Comparison of ENCODE assay signal across 9 mouse cellular contexts in genomic region chr13:83603373-83604265, GRCm38 (mm10).
DNase-seq lines count a peak whose midpoint lies in the region; TF ChIP-seq lines count a peak whose summit lies in the region.
"Had no signal": no experiment of that assay in that cellular context is flagged by ENCODE, and none has a peak within 500 bp of the region (broad histone marks: within the 10 kb centered on the region; RNA-seq: fewer than 3 reads in every experiment).

No protein-coding gene starts in this region.

- no peak for TF ChIP-seq EP300 in MEL (IDR thresholded peaks at IDR 0.05; ENCODE audit: low read depth in 1 of 2, low read length in 2 of 2)

- TF ChIP-seq RAD21 in MEL (IDR thresholded peaks at IDR 0.05; ENCODE audit: low read depth, low read length): no peak

- no peaks in the 10 kb centered on the region for H3K27me3 ChIP-seq in MEL (ENCODE audit: control insufficient read depth in 1 of 2, insufficient read depth in 2 of 2, low read length in 2 of 2)
- no peaks in the 10 kb centered on the region for H3K27me3 ChIP-seq in embryonic facial prominence, embryonic 10.5 days (replicated peaks; ENCODE audit: low read depth, poor library complexity, severe bottlenecking)

- DNase-seq in gastrocnemius, adult 2 months: peak; percentile 31
- no peak for DNase-seq in gastrocnemius, adult 8-10 months (ENCODE audit: low spot score in 2 of 2)
- no peak for DNase-seq in MEL (ENCODE audit: low read depth, low spot score)
- peak; percentile 18 for DNase-seq in embryonic facial prominence, embryonic 10.5 days (ENCODE audit: low spot score)
- DNase-seq in heart, postnatal 4 days: peak; percentile 58
- DNase-seq in lung, postnatal 36 days: peak; percentile 67
- no peak for DNase-seq in layer of hippocampus, postnatal 14 days (ENCODE audit: low spot score in 2 of 2)
- DNase-seq in urinary bladder, postnatal 14 days (ENCODE audit: low spot score): no peak

- H3K27ac ChIP-seq in gastrocnemius, adult 2 months: peak overlapping the region; percentile 83
- H3K27ac ChIP-seq in MEL (ENCODE audit: control insufficient read depth, low read depth, low read length): no peak overlapping the region
- H3K27ac ChIP-seq in embryonic facial prominence, embryonic 10.5 days (replicated peaks): peak overlapping the region; percentile 67; the same call in 1 of the 2 replicates

- no peaks in the 10 kb centered on the region for H3K4me1 ChIP-seq in MEL (ENCODE audit: control insufficient read depth in 1 of 2, insufficient read depth in 2 of 2, low read length in 2 of 2)
- peaks cover 20% of the 10 kb centered on the region for H3K4me1 ChIP-seq in embryonic facial prominence, embryonic 10.5 days

- no peaks in the 10 kb centered on the region for H3K9me3 ChIP-seq in MEL (replicated peaks; ENCODE audit: insufficient read depth, low read length)
- no peaks in the 10 kb centered on the region for H3K9me3 ChIP-seq in embryonic facial prominence, embryonic 10.5 days
- H3K9me3 ChIP-seq: G1E had no signal

- TF ChIP-seq CTCF in gastrocnemius, adult 2 months (IDR thresholded peaks at IDR 0.05): no peak
- no peak for TF ChIP-seq CTCF in MEL (IDR thresholded peaks at IDR 0.05 in 2 of 3, conservative IDR thresholded peaks at IDR 0.05 in 1 of 3; ENCODE audit: control insufficient read depth in 1 of 3, insufficient read depth in 1 of 3, low read depth in 2 of 3, low read length in 3 of 3, poor library complexity in 1 of 3, severe bottlenecking in 1 of 3)

- H3K4me3 ChIP-seq in gastrocnemius, adult 2 months: peak overlapping the region; percentile 3; the same call in 1 of the 2 replicates
- no peak overlapping the region for H3K4me3 ChIP-seq in MEL (ENCODE audit: control insufficient read depth in 1 of 2, insufficient read depth in 1 of 2, low read depth in 2 of 2, low read length in 2 of 2)
- no peak overlapping the region for H3K4me3 ChIP-seq in embryonic facial prominence, embryonic 10.5 days

- H3K36me3 ChIP-seq in MEL (ENCODE audit: control insufficient read depth in 1 of 2, insufficient read depth in 2 of 2, low read length in 2 of 2): peaks cover 0 to 5% of the 10 kb centered on the region in 2 experiments; a peak in 2 of 4 replicates
- H3K36me3 ChIP-seq in embryonic facial prominence, embryonic 10.5 days (replicated peaks): no peaks in the 10 kb centered on the region
- H3K36me3 ChIP-seq: G1E had no signal

- H3K79me2 ChIP-seq in MEL (ENCODE audit: control insufficient read depth, insufficient read depth, low read length, poor library complexity): no peaks in the 10 kb centered on the region

- H3K9ac ChIP-seq in MEL (ENCODE audit: control insufficient read depth, low read depth, low read length, poor library complexity, severe bottlenecking): no peak overlapping the region

- 27% methylated on average over 7 of the region's 7 CpGs for WGBS in embryonic facial prominence, embryonic 10.5 days

- no peak for TF ChIP-seq POLR2A in MEL (IDR thresholded peaks at IDR 0.05; ENCODE audit: control insufficient read depth in 1 of 2, insufficient read depth in 1 of 2, low read depth in 1 of 2, low read length in 2 of 2, poor library complexity in 1 of 2)

- intact Hi-C loops in gastrocnemius, adult 2 months (cut with DNase I): loop anchor here (5.0 kb wide), 1 partner anchor 86 kb away; no protein-coding TSS in a partner anchor

TF ChIP-seq in MEL, 35 proteins besides CTCF, POLR2A, EP300 and RAD21:
- TF ChIP-seq GABPA (IDR thresholded peaks at IDR 0.05; ENCODE audit: low read depth, low read length): no peak
- TF ChIP-seq MEF2A (IDR thresholded peaks at IDR 0.05; ENCODE audit: extremely low read depth, insufficient replicate concordance, low read depth, low read length, poor library complexity, severe bottlenecking): peak; percentile 59; the same call in 1 of the 2 replicates

Comparison
In these comparisons a context has a peak if more than half of its experiments do, and no peak if none do; other contexts are left out.
1. DNase-seq: peak in gastrocnemius, adult 2 months (single experiment), embryonic facial prominence, embryonic 10.5 days (single experiment), heart, postnatal 4 days (single experiment) and lung, postnatal 36 days (single experiment); none in gastrocnemius, adult 8-10 months (0 of 2), MEL (single experiment), layer of hippocampus, postnatal 14 days (0 of 2) and urinary bladder, postnatal 14 days (single experiment).